Mouse (Mus musculus) liver, embryonic 14.5 days (tissue): ENCODE data around the gene Tbce.

Source experiments
- CTCF ChIP-seq: IDR thresholded peaks from 2 replicates; pipeline ENCODE4 v1.5.1; 2016; ENCODE audit warnings: antibody characterized with exemption, low read depth, control low read depth
- EP300 ChIP-seq: IDR thresholded peaks from 2 replicates; pipeline ENCODE4 v1.6.1; 2016; ENCODE audit warnings: antibody characterized with exemption, low read depth

DNA sequence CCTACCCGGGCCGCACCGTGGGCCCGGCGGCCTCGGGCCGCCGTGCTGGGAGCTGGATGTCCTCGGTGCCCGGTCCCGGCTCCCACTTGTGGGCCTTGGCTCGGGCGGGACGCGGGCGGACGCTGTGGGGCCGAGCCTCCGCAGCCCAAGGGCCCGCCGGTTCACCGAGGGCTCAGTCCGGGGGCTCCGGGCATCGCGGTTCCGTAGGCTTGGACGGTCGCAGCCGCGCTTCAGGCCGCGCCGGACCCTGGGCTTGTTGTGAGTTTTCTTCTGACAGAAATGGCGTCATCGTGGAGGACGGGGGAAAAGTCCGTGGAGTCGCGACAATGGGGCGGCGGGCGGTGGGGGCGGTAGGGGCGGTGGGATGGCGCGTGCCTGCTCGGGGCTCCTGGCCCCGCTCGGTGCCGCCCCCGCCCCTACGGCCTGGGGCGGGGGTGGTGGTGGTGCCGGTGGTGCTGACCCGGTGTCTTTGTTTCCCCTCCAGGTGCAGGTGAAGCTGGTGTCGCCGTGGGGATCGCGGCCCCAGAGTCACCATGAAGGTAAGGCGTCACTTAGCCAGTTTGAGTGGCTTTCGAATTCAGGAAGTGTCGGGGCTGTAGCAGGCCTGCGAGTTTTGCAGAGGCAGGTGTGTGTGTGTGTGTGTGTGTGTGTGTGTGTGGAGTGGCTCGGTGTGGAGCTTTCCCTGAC, 25.0 kb upstream of the Tbce start:
- TF ChIP-seq EP300 = no peak
- no peak for TF ChIP-seq CTCF
